Mouse (Mus musculus) liver, embryonic 15.5 days (tissue): ENCODE data around the gene Lag3. TPM values are rescaled to one million over a fixed set of nuclear protein-coding genes. Genes with fewer than 3 reads are reported as not detected.
A peak's percentile ranks its signal among the peaks of the same experiment; 100 is the strongest.

Source experiments
- ATAC-seq: fragments of 200-750 bp; cut with Nextera tagmentation; 2 replicates; pipeline ENCODE4 v1.8.0; 2017; ENCODE audit warnings: moderate number of reproducible peaks, mild to moderate bottlenecking, moderate library complexity; ENCODE audit not compliant: insufficient read depth
- H3K27ac ChIP-seq: fragments of 300-500 bp; sonication (generic); replicated peaks from 2 replicates; pipeline ENCODE4 v1.5.1; 2015; ENCODE audit warnings: mild to moderate bottlenecking, inconsistent platforms
- H3K27me3 ChIP-seq: fragments of 300-500 bp; sonication (generic); 2 replicates; pipeline ENCODE4 v1.6.1; 2015; ENCODE audit warnings: mild to moderate bottlenecking, inconsistent platforms
- H3K36me3 ChIP-seq: fragments of 300-500 bp; sonication (generic); replicated peaks from 2 replicates; pipeline ENCODE4 v1.6.1; 2015; ENCODE audit warnings: moderate library complexity, mild to moderate bottlenecking, inconsistent platforms
- H3K4me1 ChIP-seq: fragments of 300-500 bp; sonication (generic); replicated peaks from 2 replicates; pipeline ENCODE4 v1.6.1; 2015; ENCODE audit warnings: inconsistent platforms
- H3K4me2 ChIP-seq: fragments of 300-500 bp; sonication (generic); 2 replicates; pipeline ENCODE4 v1.6.1; 2015; ENCODE audit warnings: moderate library complexity, mild to moderate bottlenecking, inconsistent platforms
- H3K4me3 ChIP-seq: fragments of 300-500 bp; sonication (generic); replicated peaks from 2 replicates; pipeline ENCODE4 v1.5.1; 2015; ENCODE audit warnings: mild to moderate bottlenecking, inconsistent platforms
- H3K9ac ChIP-seq: fragments of 300-500 bp; sonication (generic); 2 replicates; pipeline ENCODE4 v1.6.1; 2015; ENCODE audit warnings: moderate library complexity, mild to moderate bottlenecking, inconsistent platforms
- H3K9me3 ChIP-seq: fragments of 300-500 bp; sonication (generic); replicated peaks from 2 replicates; pipeline ENCODE4 v1.6.1; 2016; ENCODE audit warnings: inconsistent platforms
- WGBS: fragments of 180-500 bp; shearing (Covaris S2); methylation state at CpG from one replicate; pipeline ENCODE4 v1.1.7; 2015; ENCODE audit warnings: mixed read lengths; ENCODE audit not compliant: insufficient replicate concordance; 5-methylcytosine and 5-hydroxymethylcytosine counted together
- polyA plus RNA-seq: library from polyadenylated mRNA; unstranded; fragments of >200 nt; fragmentation: Nextera tagmentation; extraction: Ambion mirVana; gene quantifications from 2 replicates; pipeline ENCODE4 v1.2.1, GENCODE M21; 2015

The Lag3 gene
- polyA plus RNA-seq, 1 experiment from 2014 or later, result 0.18 TPM

DNA sequence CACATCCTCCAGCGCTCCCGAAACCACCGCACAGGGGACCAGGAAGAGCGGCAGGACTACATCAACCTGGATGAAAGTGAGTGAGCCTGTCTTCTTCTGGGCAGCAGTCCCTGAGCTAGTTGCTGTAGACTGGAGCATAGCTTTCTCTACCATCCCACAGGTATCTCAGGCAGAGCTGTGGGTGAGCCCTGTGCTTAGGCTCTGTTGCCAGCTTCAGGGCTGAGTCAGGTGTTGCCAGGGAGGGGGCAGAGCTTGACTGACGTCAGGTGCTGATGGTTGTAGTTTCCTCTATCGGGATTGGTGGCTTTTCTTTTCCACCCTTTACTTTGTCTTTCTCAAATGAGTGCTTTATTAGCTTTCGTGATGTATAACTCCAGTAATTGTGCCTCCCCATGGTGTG, 23.2 kb upstream of the Lag3 start:
- Histone ChIP-seq H3K9ac (no peak overlapping the region), H3K4me3 (no peak overlapping the region), H3K4me1 (peaks cover 31% of the 10 kb centered on the region), H3K36me3 (peaks cover 48% of the 10 kb centered on the region), H3K27me3 (no peaks in the 10 kb centered on the region), H3K9me3 (no peaks in the 10 kb centered on the region), H3K27ac (no peak overlapping the region), H3K4me2 (no peak overlapping the region)
- no peak for ATAC-seq
- 85% methylated on average over 7 of the region's 7 CpGs for WGBS

GRCm38 (mm10) chr6:124933127-124933526, 21.6 kb upstream of the Lag3 start:
- Histone ChIP-seq H3K4me2 (peak overlapping the region; percentile 90; the same call in 1 of the 2 replicates), H3K27ac (no peak overlapping the region), H3K27me3 (no peaks in the 10 kb centered on the region), H3K4me1 (peaks cover 34% of the 10 kb centered on the region), H3K4me3 (no peak overlapping the region), H3K36me3 (peaks cover 40% of the 10 kb centered on the region), H3K9ac (no peak overlapping the region), H3K9me3 (no peaks in the 10 kb centered on the region)
- ATAC-seq, result no peak
- WGBS, result 85% methylated on average over 3 of the region's 3 CpGs

DNA sequence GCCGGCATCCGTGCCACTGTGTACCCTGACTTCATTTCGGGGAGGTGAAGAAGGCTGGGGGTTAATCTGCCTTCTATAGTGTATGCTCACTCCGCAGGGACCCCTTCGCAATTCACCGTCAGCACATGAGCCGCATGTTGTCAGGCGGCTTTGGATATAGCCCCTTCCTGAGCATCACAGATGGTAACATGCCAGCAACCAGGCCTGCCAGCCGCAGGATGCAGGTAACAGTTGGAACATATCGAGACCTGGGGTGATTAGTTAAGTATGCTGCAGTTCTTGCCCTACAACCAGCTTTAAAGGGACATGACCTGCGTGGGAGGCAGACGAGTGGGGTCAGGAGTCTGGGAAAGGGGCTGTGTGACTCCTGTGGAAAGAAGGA, 20.8 kb upstream of the Lag3 start:
- H3K27ac ChIP-seq, result peak overlapping the region; percentile 89; the same call in 1 of the 2 replicates
- WGBS, result 59% methylated on average over 12 of the region's 12 CpGs

DNA sequence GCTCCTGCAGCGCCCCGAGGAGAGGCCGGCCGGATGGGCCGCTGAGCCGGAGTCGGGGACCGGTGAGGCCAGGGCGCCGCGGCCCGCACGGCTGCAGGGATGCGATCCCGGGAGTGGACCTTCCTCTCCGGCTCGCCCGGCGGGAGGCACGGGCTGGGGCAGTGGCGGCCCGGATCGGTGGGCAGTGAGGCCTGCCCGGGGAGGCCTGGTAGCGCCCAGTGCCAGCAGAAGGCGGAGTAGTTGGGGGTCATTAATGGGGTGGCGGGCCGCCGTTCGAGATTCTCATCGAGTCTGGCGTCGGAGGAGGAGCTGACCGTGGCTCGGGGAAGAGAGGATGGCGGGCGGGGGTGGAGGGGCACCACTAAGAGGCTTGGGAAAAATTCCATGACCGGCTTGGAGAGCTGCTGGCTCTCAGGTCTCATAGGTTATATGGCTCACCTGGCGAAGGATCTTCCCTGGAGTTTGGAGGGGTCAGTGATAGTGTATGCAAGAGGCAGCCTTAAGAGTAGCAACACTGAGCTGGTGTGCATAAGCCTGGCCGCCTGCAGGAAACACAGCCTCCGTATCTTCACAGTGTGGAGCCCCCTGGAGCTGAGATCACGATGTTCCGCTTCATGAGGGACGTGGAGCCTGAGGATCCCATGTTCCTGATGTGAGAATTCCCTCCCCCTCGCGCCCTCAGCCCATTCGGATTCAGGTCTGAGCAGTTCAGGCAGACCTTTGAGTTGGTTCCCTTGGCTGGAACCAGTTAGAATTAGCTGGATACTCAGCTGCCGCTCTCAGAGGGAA, 20.2 kb upstream of the Lag3 start:
- no peak for ATAC-seq
- Histone ChIP-seq H3K9ac (peak overlapping the region; percentile 92), H3K4me1 (peaks cover 34% of the 10 kb centered on the region), H3K27me3 (no peaks in the 10 kb centered on the region), H3K36me3 (peaks cover 35% of the 10 kb centered on the region), H3K27ac (peak overlapping the region; percentile 89), H3K4me3 (peak overlapping the region; percentile 89), H3K4me2 (peak overlapping the region; percentile 90), H3K9me3 (no peaks in the 10 kb centered on the region)
- WGBS, result 2% methylated on average over 48 of the region's 48 CpGs

More for the DNA sequence above, 20.8 kb upstream of the Lag3 start:
- Histone ChIP-seq H3K27me3 (no peaks in the 10 kb centered on the region), H3K4me3 (peak overlapping the region; percentile 89), H3K36me3 (peaks cover 40% of the 10 kb centered on the region), H3K9me3 (no peaks in the 10 kb centered on the region), H3K4me2 (peak overlapping the region; percentile 90), H3K9ac (peak overlapping the region; percentile 92), H3K4me1 (peaks cover 34% of the 10 kb centered on the region)
- no peak for ATAC-seq

DNA sequence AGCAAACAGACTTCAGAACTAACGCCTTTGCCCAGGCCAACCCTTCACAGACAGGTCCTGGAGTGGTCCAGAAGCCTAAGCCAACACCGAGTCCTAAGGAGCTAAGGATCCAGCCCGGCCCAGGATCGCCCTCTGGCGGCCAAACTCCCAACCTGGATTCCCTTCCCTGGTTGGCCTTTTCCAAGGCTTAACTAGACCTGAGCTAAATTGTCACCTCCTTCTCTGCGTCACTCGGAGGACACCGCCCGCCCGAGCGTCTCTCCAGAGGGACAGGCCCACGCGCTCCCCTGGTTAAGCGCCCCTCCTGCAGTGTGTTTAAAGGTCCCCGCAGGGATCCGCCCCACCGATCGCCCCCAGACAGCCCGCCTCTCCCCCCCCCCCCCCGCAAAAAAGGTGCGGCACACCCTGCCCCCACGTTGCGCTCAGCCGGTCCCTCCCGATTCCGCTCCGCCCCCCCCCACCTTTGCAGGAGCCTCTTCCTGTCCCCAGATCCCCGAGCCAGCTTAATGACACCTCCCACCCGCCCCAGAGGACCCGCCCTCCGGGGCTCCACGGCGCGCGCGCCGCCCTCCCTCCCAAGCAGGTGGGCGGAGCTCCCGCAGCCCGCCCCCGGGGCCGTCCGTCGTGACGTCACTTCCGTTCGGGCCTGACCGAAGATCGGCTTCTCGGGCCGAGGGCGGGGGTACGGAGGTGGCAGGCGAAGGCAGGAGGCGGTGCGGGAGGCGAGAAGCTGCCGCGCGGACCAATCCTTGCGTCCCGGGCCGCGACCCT, 19.4 kb upstream of the Lag3 start, which contains the start of gene Mlf2:
Gene Mlf2, plus strand, starts transcription at position 633 of the 771 bp plus-strand sequence.
- ATAC-seq, result peak; percentile 88
- WGBS, result under 1% methylated on average over 61 of the region's 64 CpGs
- H3K27ac ChIP-seq, result peak within 1 kb of the TSS; percentile 89
- peaks cover 34% of the 10 kb centered on the region for H3K4me1 ChIP-seq
- peaks cover 27% of the 10 kb centered on the region for H3K36me3 ChIP-seq
- H3K9ac ChIP-seq, result peak within 1 kb of the TSS; percentile 92
- no peaks in the 10 kb centered on the region for H3K9me3 ChIP-seq
- H3K4me2 ChIP-seq, result peak within 1 kb of the TSS; percentile 90
- peak within 1 kb of the TSS; percentile 89 for H3K4me3 ChIP-seq
- 0 out of 2 replicates have a peak, but pooled peaks cover 2% of the 10 kb centered on the region for H3K27me3 ChIP-seq

GRCm38 (mm10) chr6:124930231-124930630, 18.7 kb upstream of the Lag3 start:
- no peak for ATAC-seq
- peak overlapping the region; percentile 90 for H3K4me2 ChIP-seq
- peaks cover 6% of the 10 kb centered on the region; the same call in 1 of the 2 replicates for H3K27me3 ChIP-seq
- peaks cover 34% of the 10 kb centered on the region for H3K4me1 ChIP-seq
- peak overlapping the region; percentile 92 for H3K9ac ChIP-seq
- peak overlapping the region; percentile 89 for H3K4me3 ChIP-seq
- peak overlapping the region; percentile 89 for H3K27ac ChIP-seq
- H3K36me3 ChIP-seq, result peaks cover 20% of the 10 kb centered on the region
- 76% methylated on average over 1 of the region's 1 CpGs for WGBS
- no peaks in the 10 kb centered on the region for H3K9me3 ChIP-seq

DNA sequence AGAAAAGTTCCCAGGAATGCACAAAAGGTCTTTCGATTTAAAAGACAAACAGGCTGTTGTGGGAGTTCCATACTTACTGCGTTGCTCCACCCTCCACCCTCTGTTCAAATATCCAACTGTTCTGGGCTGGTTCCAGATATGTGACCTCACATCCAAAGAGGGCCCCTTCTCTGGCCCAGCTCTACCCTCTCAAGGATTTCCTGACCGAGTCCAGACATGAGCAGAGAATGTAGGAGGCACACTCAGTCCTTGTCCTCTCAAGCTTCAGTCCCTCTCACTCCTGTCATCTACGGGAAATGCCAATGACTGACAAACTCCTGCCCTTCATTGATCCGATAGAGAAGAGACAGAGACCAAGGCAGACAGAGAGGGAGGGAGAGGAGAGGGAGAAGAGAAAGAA, 14.4 kb upstream of the Lag3 start:
- 29% methylated on average over 5 of the region's 5 CpGs for WGBS
- H3K4me3 ChIP-seq, result peak overlapping the region; percentile 15; the same call in 1 of the 2 replicates
- H3K27ac ChIP-seq, result peak overlapping the region; percentile 72
- H3K9ac ChIP-seq, result no peak overlapping the region
- peaks cover 11% of the 10 kb centered on the region for H3K4me1 ChIP-seq
- no peaks in the 10 kb centered on the region for H3K9me3 ChIP-seq
- ATAC-seq, result no peak
- no peaks in the 10 kb centered on the region for H3K36me3 ChIP-seq
- H3K27me3 ChIP-seq, result peaks cover 23% of the 10 kb centered on the region
- H3K4me2 ChIP-seq, result peak overlapping the region; percentile 34

GRCm38 (mm10) chr6:124925173-124925793, 13.8 kb upstream of the Lag3 start:
- WGBS, result 43% methylated on average over 12 of the region's 12 CpGs
- H3K27ac ChIP-seq, result peak overlapping the region; percentile 72

GRCm38 (mm10) chr6:124921539-124921938, 10.0 kb upstream of the Lag3 start:
- Histone ChIP-seq H3K36me3 (no peaks in the 10 kb centered on the region), H3K9me3 (no peaks in the 10 kb centered on the region), H3K27ac (no peak overlapping the region), H3K9ac (no peak overlapping the region), H3K4me3 (no peak overlapping the region), H3K4me1 (peaks cover 29% of the 10 kb centered on the region), H3K4me2 (no peak overlapping the region), H3K27me3 (peaks cover 67% of the 10 kb centered on the region)
- ATAC-seq, result no peak
- 25% methylated on average over 4 of the region's 4 CpGs for WGBS

More at GRCm38 (mm10) chr6:124925173-124925793, 13.8 kb upstream of the Lag3 start:
- no peak overlapping the region for H3K9ac ChIP-seq
- ATAC-seq, result no peak
- H3K4me2 ChIP-seq, result peak overlapping the region; percentile 34
- peaks cover 30% of the 10 kb centered on the region for H3K27me3 ChIP-seq
- H3K36me3 ChIP-seq, result no peaks in the 10 kb centered on the region
- H3K4me1 ChIP-seq, result peaks cover 13% of the 10 kb centered on the region
- peak overlapping the region; percentile 15 for H3K4me3 ChIP-seq
- H3K9me3 ChIP-seq, result no peaks in the 10 kb centered on the region

DNA sequence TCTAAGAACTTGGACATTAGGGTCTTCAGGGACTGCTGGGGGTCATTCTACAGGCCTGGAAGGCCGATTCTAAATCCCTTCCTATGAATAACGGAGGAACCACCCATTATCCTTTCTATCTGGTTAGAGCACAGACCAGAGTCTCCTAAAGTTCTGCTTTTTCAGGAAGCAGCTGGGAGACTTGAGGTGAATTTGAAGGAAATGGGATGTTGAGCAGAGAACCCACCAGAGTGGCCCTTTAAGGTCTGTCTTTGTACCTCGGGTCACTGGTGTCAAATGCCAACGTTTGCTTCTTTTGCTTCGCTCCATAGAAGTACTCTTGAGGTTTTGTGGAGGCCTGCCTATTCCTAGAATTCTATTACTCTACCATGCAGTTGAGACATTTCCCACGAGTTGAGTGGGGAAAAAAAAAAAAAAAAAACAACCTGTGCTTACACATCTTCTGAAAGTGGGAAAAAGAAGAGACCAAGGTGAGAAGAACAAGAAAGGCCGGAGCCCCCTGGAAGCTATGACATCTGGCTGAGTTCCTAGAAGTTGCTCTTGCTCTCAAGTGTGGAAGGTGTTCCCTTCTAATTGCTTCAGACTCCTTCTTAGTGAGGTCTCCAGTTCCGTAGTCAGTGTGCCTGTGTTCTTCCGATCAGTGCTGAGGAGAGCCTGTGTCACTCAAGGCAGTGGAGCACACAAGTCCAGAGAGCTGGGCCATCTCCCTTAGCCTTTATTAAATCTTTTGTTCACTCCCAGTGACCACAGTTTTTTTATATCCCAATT, 9.0 kb upstream of the Lag3 start:
- Histone ChIP-seq H3K9me3 (no peaks in the 10 kb centered on the region), H3K4me1 (peaks cover 32% of the 10 kb centered on the region), H3K4me2 (peak overlapping the region; percentile 40), H3K36me3 (no peaks in the 10 kb centered on the region), H3K27ac (peak overlapping the region; percentile 64), H3K27me3 (peaks cover 74% of the 10 kb centered on the region), H3K4me3 (no peak overlapping the region), H3K9ac (no peak overlapping the region)
- ATAC-seq, result no peak
- WGBS, result 32% methylated on average over 9 of the region's 9 CpGs
